Mouse (Mus musculus) ES-Bruce4 (cell line): Measurements from ENCODE around the gene Lgi2. TPM values are rescaled to one million over a fixed set of nuclear protein-coding genes. Genes with fewer than 3 reads are reported as not detected.

Source experiments
- H3K27ac ChIP-seq: 2 replicates; pipeline ENCODE4 v1.5.1; 2012; ENCODE audit warnings: low read length, inconsistent platforms; ENCODE audit not compliant: insufficient read depth
- H3K27me3 ChIP-seq: 2 replicates; pipeline ENCODE4 v1.6.1; 2012; ENCODE audit warnings: mild to moderate bottlenecking, low read length, inconsistent platforms; ENCODE audit not compliant: control insufficient read depth, poor library complexity, insufficient read depth, severe bottlenecking
- H3K36me3 ChIP-seq: 2 replicates; pipeline ENCODE4 v1.6.1; 2012; ENCODE audit warnings: inconsistent platforms, mild to moderate bottlenecking, low read length, moderate library complexity; ENCODE audit not compliant: control insufficient read depth, poor library complexity, insufficient read depth, severe bottlenecking
- H3K4me1 ChIP-seq: one replicate; pipeline ENCODE4 v1.8.1; 2011; ENCODE audit warnings: low read length; ENCODE audit not compliant: control insufficient read depth, insufficient read depth
- H3K4me3 ChIP-seq: 2 replicates; pipeline ENCODE4 v1.5.1; 2011; ENCODE audit warnings: low read depth, mild to moderate bottlenecking, low read length
- H3K9ac ChIP-seq: 2 replicates; pipeline ENCODE4 v1.6.1; 2012; ENCODE audit warnings: low read depth, mild to moderate bottlenecking, inconsistent platforms; ENCODE audit not compliant: poor library complexity, severe bottlenecking
- H3K9me3 ChIP-seq: replicated peaks from 2 replicates; pipeline ENCODE4 v1.6.1; 2012; ENCODE audit warnings: mild to moderate bottlenecking, low read length, inconsistent platforms; ENCODE audit not compliant: control insufficient read depth, poor library complexity, insufficient read depth, severe bottlenecking
- CTCF ChIP-seq: IDR thresholded peaks from one replicate; pipeline ENCODE4 v1.8.1; 2011; ENCODE audit warnings: low read depth, low read length
- EP300 ChIP-seq: IDR thresholded peaks from 2 replicates; pipeline ENCODE4 v1.6.1; 2011; ENCODE audit warnings: low read depth, low read length; ENCODE audit not compliant: insufficient read depth
- POLR2A ChIP-seq: IDR thresholded peaks from one replicate; pipeline ENCODE4 v1.8.1; 2011; ENCODE audit warnings: low read length; ENCODE audit not compliant: insufficient read depth
- polyA plus RNA-seq: library from polyadenylated mRNA; stranded (reverse); fragments of >200 nt; gene quantifications from 2 replicates; pipeline ENCODE4 v1.2.4, GENCODE M21; 2011; ENCODE audit warnings: low read depth; ENCODE audit not compliant: missing spikeins, insufficient read depth, insufficient read length

The Lgi2 gene
- polyA plus RNA-seq, 1 experiment = 2.6 TPM

DNA sequence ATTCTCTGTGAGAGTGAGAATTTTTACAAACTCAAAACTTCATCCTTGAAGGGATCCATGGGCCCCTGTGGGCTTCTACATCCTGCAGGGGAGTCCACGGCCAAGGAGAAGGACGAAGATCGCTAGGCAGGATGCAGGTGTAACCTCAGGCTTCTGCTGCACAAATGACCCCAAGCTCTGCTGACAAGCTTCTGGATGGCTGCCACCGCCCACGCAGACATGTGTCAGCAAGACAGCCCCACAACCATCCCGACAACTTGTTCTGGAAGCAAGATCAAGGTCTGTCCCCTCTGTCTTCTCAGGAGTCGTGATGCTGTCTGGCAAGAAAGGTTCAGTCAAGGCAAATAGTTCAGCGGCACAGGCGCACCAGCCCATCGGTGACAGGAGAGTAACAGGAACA lies 43.4 kb upstream of the Lgi2 start:
- Histone ChIP-seq H3K36me3 (no peaks in the 10 kb centered on the region), H3K9ac (no peak overlapping the region), H3K4me1 (no peaks in the 10 kb centered on the region), H3K4me3 (no peak overlapping the region), H3K27me3 (no peaks in the 10 kb centered on the region), H3K27ac (no peak overlapping the region), H3K9me3 (peaks cover 5% of the 10 kb centered on the region; the same call in 1 of the 2 replicates)
- TF ChIP-seq POLR2A (no peak), EP300 (no peak), CTCF (no peak)

- Histone ChIP-seq H3K27ac (no peak overlapping the region), H3K4me1 (no peaks in the 10 kb centered on the region), H3K4me3 (no peak overlapping the region), H3K9ac (no peak overlapping the region), H3K27me3 (no peaks in the 10 kb centered on the region), H3K9me3 (peaks cover 5% of the 10 kb centered on the region; the same call in 1 of the 2 replicates), H3K36me3 (no peaks in the 10 kb centered on the region)
- TF ChIP-seq EP300 (no peak), CTCF (no peak)
Observed at GRCm38 (mm10) chr5:52604582-52605041, 38.4 kb upstream of the Lgi2 start.

DNA sequence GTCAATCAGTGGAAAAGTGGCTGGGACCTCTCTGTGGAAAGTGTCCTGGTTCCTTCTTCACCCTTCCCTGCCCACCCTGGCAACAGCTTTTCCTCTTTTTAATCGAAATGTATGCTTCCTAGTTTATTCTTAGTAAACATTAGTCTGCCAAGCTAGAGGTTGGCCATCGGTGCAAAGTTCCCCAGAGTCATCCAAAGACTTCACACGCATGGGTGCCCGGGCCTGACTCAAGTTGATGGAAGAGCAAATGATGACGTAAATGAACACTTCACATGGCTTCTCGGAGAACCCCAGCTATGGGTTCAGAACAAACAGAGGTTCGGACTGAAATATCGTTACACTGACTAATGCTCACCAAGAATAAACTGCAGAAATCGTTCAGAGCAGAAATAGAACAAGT lies 24.4 kb upstream of the Lgi2 start:
- H3K27me3 ChIP-seq = no peaks in the 10 kb centered on the region
- no peaks in the 10 kb centered on the region for H3K4me1 ChIP-seq
- no peak overlapping the region for H3K9ac ChIP-seq
- H3K27ac ChIP-seq = no peak overlapping the region
- no peaks in the 10 kb centered on the region for H3K9me3 ChIP-seq
- no peak for TF ChIP-seq CTCF
- TF ChIP-seq POLR2A = no peak
- no peak for TF ChIP-seq EP300
- no peak overlapping the region for H3K4me3 ChIP-seq
- H3K36me3 ChIP-seq = no peaks in the 10 kb centered on the region

GRCm38 (mm10) chr5:52588650-52589049 lies 22.4 kb upstream of the Lgi2 start:
- no peaks in the 10 kb centered on the region for H3K27me3 ChIP-seq
- no peak overlapping the region for H3K27ac ChIP-seq
- H3K9ac ChIP-seq = no peak overlapping the region
- H3K36me3 ChIP-seq = no peaks in the 10 kb centered on the region
- no peaks in the 10 kb centered on the region for H3K9me3 ChIP-seq
- no peak for TF ChIP-seq CTCF
- no peak for TF ChIP-seq EP300
- TF ChIP-seq POLR2A = no peak
- H3K4me3 ChIP-seq = no peak overlapping the region
- H3K4me1 ChIP-seq = no peaks in the 10 kb centered on the region

DNA sequence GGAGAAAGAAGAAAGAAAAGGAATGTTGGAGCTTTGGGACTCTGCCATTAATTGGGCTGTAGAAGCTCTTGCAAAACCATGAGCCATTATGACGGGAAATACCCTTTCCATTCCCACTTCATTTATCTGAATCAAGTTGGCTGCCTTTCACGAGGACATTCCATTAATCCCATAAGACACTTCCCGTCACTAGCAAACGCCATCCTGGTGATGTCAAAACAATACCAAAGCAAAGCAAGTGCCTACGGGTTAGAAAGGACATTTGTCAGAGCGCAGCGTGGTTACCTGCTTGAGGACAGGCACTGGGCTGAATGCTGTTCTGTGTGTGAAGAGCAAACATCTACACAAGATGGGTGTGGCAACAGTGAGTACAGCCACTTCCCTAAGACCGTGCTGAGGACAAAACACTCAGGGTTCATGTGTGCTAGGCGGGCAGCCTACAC lies 21.1 kb upstream of the Lgi2 start:
- TF ChIP-seq POLR2A (no peak), CTCF (no peak), EP300 (no peak)
- H3K36me3 ChIP-seq = no peaks in the 10 kb centered on the region
- no peak overlapping the region for H3K27ac ChIP-seq
- no peak overlapping the region for H3K4me3 ChIP-seq
- no peak overlapping the region for H3K9ac ChIP-seq
- H3K4me1 ChIP-seq = no peaks in the 10 kb centered on the region
- no peaks in the 10 kb centered on the region for H3K27me3 ChIP-seq
- no peaks in the 10 kb centered on the region for H3K9me3 ChIP-seq

GRCm38 (mm10) chr5:52572572-52572971 lies 6.3 kb upstream of the Lgi2 start:
- Histone ChIP-seq H3K27ac (no peak overlapping the region), H3K27me3 (no peaks in the 10 kb centered on the region), H3K36me3 (no peaks in the 10 kb centered on the region), H3K4me1 (no peaks in the 10 kb centered on the region), H3K9me3 (peaks cover 13% of the 10 kb centered on the region; the same call in 1 of the 2 replicates), H3K9ac (no peak overlapping the region), H3K4me3 (no peak overlapping the region)
- TF ChIP-seq CTCF (no peak), EP300 (no peak), POLR2A (no peak)

DNA sequence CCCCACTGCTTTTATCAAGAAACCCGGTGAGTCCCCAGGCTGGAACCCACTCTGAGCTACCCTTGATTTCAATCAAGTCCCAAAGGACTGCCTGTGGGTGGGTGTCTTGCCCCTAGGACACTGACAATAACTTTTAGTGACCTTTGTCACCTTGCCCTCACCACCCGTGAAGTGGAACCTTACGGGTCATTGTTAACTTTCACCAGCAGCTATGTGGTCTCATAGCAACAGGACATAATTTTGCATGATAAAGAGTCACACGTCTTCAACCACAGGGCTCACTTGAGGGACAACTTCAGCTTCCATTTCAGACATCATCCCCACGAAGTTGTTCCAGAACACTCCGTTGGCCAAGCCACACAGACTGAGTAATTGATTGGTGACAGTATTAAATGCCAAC lies 4.5 kb upstream of the Lgi2 start:
- Histone ChIP-seq H3K36me3 (no peaks in the 10 kb centered on the region), H3K4me1 (no peaks in the 10 kb centered on the region), H3K9ac (no peak overlapping the region), H3K27me3 (peaks cover 5% of the 10 kb centered on the region; the same call in 1 of the 2 replicates), H3K4me3 (no peak overlapping the region), H3K27ac (no peak overlapping the region), H3K9me3 (peaks cover 13% of the 10 kb centered on the region; the same call in 1 of the 2 replicates)
- TF ChIP-seq CTCF (no peak), EP300 (no peak), POLR2A (no peak)
